Mouse (Mus musculus) intestine, embryonic 16.5 days (tissue): ENCODE results near the gene Enc1. TPM values are rescaled to one million over a fixed set of nuclear protein-coding genes. Genes with fewer than 3 reads are reported as not detected.

ENCODE experiments used
- ATAC-seq: fragments of 200-750 bp; cut with Nextera tagmentation; 2 replicates; pipeline ENCODE4 v1.8.0; 2017; ENCODE audit warnings: moderate TSS enrichment, moderate library complexity
- H3K27ac ChIP-seq: fragments of 300-500 bp; sonication (generic); 2 replicates; pipeline ENCODE4 v1.5.1; 2014; ENCODE audit warnings: mild to moderate bottlenecking, low read length
- H3K27me3 ChIP-seq: fragments of 300-500 bp; sonication (generic); replicated peaks from 2 replicates; pipeline ENCODE4 v1.6.1; 2014; ENCODE audit warnings: low read length, control low read depth, mixed read lengths; ENCODE audit not compliant: control insufficient read depth, insufficient read depth
- H3K36me3 ChIP-seq: fragments of 300-500 bp; sonication (generic); 2 replicates; pipeline ENCODE4 v1.6.1; 2014; ENCODE audit warnings: low read length, control low read depth; ENCODE audit not compliant: control insufficient read depth, insufficient read depth
- H3K4me1 ChIP-seq: fragments of 300-500 bp; sonication (generic); 2 replicates; pipeline ENCODE4 v1.6.1; 2014; ENCODE audit warnings: low read length, control low read depth, mixed read lengths; ENCODE audit not compliant: control insufficient read depth, insufficient read depth
- H3K4me2 ChIP-seq: fragments of 300-500 bp; sonication (generic); 2 replicates; pipeline ENCODE4 v1.6.1; 2014; ENCODE audit warnings: low read depth, low read length, control low read depth
- H3K4me3 ChIP-seq: fragments of 300-500 bp; sonication (generic); 2 replicates; pipeline ENCODE4 v1.5.1; 2014; ENCODE audit warnings: mild to moderate bottlenecking, low read length
- H3K9ac ChIP-seq: fragments of 300-500 bp; sonication (generic); 2 replicates; pipeline ENCODE4 v1.6.1; 2014; ENCODE audit warnings: low read depth, low read length
- H3K9me3 ChIP-seq: fragments of 300-500 bp; sonication (generic); 2 replicates; pipeline ENCODE4 v1.6.1; 2016; ENCODE audit warnings: low read length, control low read depth; ENCODE audit not compliant: control insufficient read depth
- WGBS: fragments of 180-500 bp; shearing (Covaris S2); extraction: QIAGEN DNeasy Blood & Tissue Kit; methylation state at CpG from one replicate; pipeline ENCODE4 v1.1.7; 2014; 5-methylcytosine and 5-hydroxymethylcytosine counted together
- polyA plus RNA-seq: library from polyadenylated mRNA; unstranded; fragments of >200 nt; fragmentation: Nextera tagmentation; extraction: Ambion mirVana; gene quantifications from 2 replicates; pipeline ENCODE4 v1.2.1, GENCODE M21; 2015

Gene Enc1
- 5.8 and 6.1 TPM in 2 replicates for polyA plus RNA-seq

GRCm38 (mm10) chr13:97240965-97241786 lies at the start of gene Enc1:
Gene Enc1 (plus strand): TSS chr13:97241105.
- ATAC-seq = peak; percentile 92
- Histone ChIP-seq H3K4me3 (peak within 1 kb of the TSS; percentile 94), H3K9me3 (no peaks in the 10 kb centered on the region), H3K27ac (peak within 1 kb of the TSS; percentile 98), H3K4me2 (peak within 1 kb of the TSS; percentile 92), H3K4me1 (peaks cover 36% of the 10 kb centered on the region), H3K9ac (peak within 1 kb of the TSS; percentile 96), H3K36me3 (peaks cover 8% of the 10 kb centered on the region; the same call in 1 of the 2 replicates), H3K27me3 (no peaks in the 10 kb centered on the region)
- under 1% methylated on average over 77 of the region's 89 CpGs for WGBS

- 89% methylated on average over 11 of the region's 11 CpGs for WGBS
- peaks cover 13% of the 10 kb centered on the region for H3K4me1 ChIP-seq
- H3K27ac ChIP-seq = no peak overlapping the region
- no peak overlapping the region for H3K4me2 ChIP-seq
- no peak overlapping the region for H3K9ac ChIP-seq
- ATAC-seq = no peak
- H3K27me3 ChIP-seq = no peaks in the 10 kb centered on the region
- H3K4me3 ChIP-seq = no peak overlapping the region
- no peaks in the 10 kb centered on the region for H3K36me3 ChIP-seq
- no peaks in the 10 kb centered on the region for H3K9me3 ChIP-seq
These were observed 48.3 kb upstream of the Enc1 start for GRCm38 (mm10) chr13:97192649-97193048.

- no peak for ATAC-seq
- no peak overlapping the region for H3K4me3 ChIP-seq
- H3K4me2 ChIP-seq = no peak overlapping the region
- H3K27ac ChIP-seq = no peak overlapping the region
- H3K27me3 ChIP-seq = no peaks in the 10 kb centered on the region
- H3K9me3 ChIP-seq = no peaks in the 10 kb centered on the region
- no peak overlapping the region for H3K9ac ChIP-seq
- no peaks in the 10 kb centered on the region for H3K36me3 ChIP-seq
- H3K4me1 ChIP-seq = peaks cover 13% of the 10 kb centered on the region
- 49% methylated on average over 7 of the region's 7 CpGs for WGBS
These were observed 47.5 kb upstream of the Enc1 start for GRCm38 (mm10) chr13:97193420-97193819.

- peak overlapping the region; percentile 6; the same call in 1 of the 2 replicates for H3K4me3 ChIP-seq
- H3K27ac ChIP-seq = no peak overlapping the region
- H3K9ac ChIP-seq = no peak overlapping the region
These were observed 44.5 kb upstream of the Enc1 start for GRCm38 (mm10) chr13:97196186-97196924.

GRCm38 (mm10) chr13:97196925-97197218 lies 44.0 kb upstream of the Enc1 start:
- Histone ChIP-seq H3K4me3 (peak overlapping the region; percentile 78), H3K9me3 (no peaks in the 10 kb centered on the region), H3K27me3 (no peaks in the 10 kb centered on the region), H3K4me1 (peaks cover 15% of the 10 kb centered on the region), H3K27ac (no peak overlapping the region), H3K9ac (no peak overlapping the region), H3K36me3 (no peaks in the 10 kb centered on the region), H3K4me2 (peak overlapping the region; percentile 73)
- ATAC-seq = no peak
- WGBS = 79% methylated on average over 2 of the region's 2 CpGs

More at GRCm38 (mm10) chr13:97196186-97196924, 44.5 kb upstream of the Enc1 start:
- no peaks in the 10 kb centered on the region for H3K9me3 ChIP-seq
- no peak for ATAC-seq
- peaks cover 15% of the 10 kb centered on the region for H3K4me1 ChIP-seq
- H3K4me2 ChIP-seq = peak overlapping the region; percentile 73
- whole genome bisulfite sequencing = 75% methylated on average over 12 of the region's 12 CpGs
- no peaks in the 10 kb centered on the region for H3K36me3 ChIP-seq
- H3K27me3 ChIP-seq = no peaks in the 10 kb centered on the region

- H3K4me3 ChIP-seq = peak within 1 kb of the TSS; percentile 78
- peaks cover 15% of the 10 kb centered on the region for H3K4me1 ChIP-seq
- H3K9me3 ChIP-seq = no peaks in the 10 kb centered on the region
- WGBS = under 1% methylated on average over 45 of the region's 45 CpGs
- ATAC-seq = peak; percentile 97
- no peaks in the 10 kb centered on the region for H3K27me3 ChIP-seq
- H3K4me2 ChIP-seq = peak within 1 kb of the TSS; percentile 73
- peak within 1 kb of the TSS; percentile 85 for H3K9ac ChIP-seq
- H3K27ac ChIP-seq = peak within 1 kb of the TSS; percentile 91
- no peaks in the 10 kb centered on the region for H3K36me3 ChIP-seq
These were observed 42.9 kb upstream of the Enc1 start, which contains the start of gene Hexb for GRCm38 (mm10) chr13:97197932-97198562. Gene Hexb (minus strand): TSS chr13:97198357.

DNA sequence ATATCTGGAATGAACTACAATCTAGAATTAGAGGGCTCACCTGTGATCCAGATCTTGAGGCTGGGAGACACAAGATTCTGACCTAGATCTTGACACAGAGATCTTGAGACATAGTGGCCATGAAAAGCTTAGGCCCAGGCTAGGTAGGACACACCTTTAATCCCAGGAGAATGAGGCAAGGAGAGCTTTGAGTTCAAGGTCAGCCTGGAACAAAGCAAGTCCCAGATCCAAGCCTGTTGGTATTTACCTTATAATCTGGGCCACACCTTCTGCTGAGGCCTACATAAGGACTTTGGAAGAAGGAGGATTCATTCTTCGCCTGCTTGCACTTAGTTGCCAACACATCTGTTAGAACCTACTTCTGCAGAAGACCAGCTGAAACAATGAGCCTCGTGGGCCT lies 41.8 kb upstream of the Enc1 start:
- H3K9me3 ChIP-seq = no peaks in the 10 kb centered on the region
- peaks cover 15% of the 10 kb centered on the region for H3K4me1 ChIP-seq
- ATAC-seq = no peak
- no peak overlapping the region for H3K9ac ChIP-seq
- H3K27me3 ChIP-seq = no peaks in the 10 kb centered on the region
- 62% methylated on average over 2 of the region's 2 CpGs for WGBS
- no peak overlapping the region for H3K27ac ChIP-seq
- H3K36me3 ChIP-seq = no peaks in the 10 kb centered on the region
- no peak overlapping the region for H3K4me3 ChIP-seq
- H3K4me2 ChIP-seq = no peak overlapping the region

DNA sequence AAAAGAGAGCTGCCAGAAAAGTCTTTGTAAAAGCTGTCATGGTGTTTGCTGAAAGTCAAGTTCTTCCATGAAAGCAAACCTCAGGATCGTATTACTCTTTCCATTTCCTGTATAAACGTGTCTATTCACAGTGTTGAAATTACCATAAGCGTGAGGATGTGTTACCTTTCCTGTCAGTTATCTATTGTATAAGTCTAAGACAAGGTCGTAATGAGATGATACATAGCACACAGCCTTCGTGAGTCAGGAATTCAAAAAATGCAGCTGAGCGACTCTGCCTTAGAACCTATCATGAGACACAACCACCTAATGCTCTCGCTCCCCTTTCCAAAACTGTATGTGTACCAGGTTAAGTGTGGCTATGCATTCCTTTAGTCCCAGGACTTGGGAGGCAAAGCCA lies 39.8 kb upstream of the Enc1 start:
- H3K4me3 ChIP-seq = no peak overlapping the region
- H3K4me1 ChIP-seq = peaks cover 18% of the 10 kb centered on the region
- H3K27ac ChIP-seq = no peak overlapping the region
- H3K27me3 ChIP-seq = no peaks in the 10 kb centered on the region
- H3K9ac ChIP-seq = no peak overlapping the region
- WGBS = 48% methylated on average over 7 of the region's 7 CpGs
- no peak overlapping the region for H3K4me2 ChIP-seq
- H3K9me3 ChIP-seq = no peaks in the 10 kb centered on the region
- no peaks in the 10 kb centered on the region for H3K36me3 ChIP-seq
- no peak for ATAC-seq

DNA sequence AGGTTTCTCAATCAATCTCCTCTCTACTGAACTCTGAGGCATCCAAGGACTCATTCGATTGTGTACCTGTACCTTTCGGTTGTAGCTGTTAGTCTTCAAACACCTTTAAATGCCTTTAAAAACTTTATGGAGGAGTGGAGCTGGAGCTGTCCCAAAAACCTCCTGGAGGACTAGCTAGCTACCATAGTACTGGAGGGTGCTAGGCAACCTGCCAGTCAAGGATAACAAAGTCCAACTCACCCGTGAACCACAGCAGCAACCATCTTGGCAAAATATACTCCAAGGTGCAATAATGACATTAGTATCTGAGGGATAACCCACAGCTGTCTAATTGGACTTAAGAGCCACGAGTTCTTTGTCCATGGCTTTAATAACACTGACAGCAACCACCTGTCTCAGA lies 39.0 kb upstream of the Enc1 start:
- peaks cover 11% of the 10 kb centered on the region for H3K4me1 ChIP-seq
- no peak overlapping the region for H3K27ac ChIP-seq
- H3K4me2 ChIP-seq = no peak overlapping the region
- no peak overlapping the region for H3K4me3 ChIP-seq
- H3K9ac ChIP-seq = no peak overlapping the region
- no peaks in the 10 kb centered on the region for H3K27me3 ChIP-seq
- WGBS = 70% methylated on average over 4 of the region's 4 CpGs
- H3K36me3 ChIP-seq = no peaks in the 10 kb centered on the region
- H3K9me3 ChIP-seq = no peaks in the 10 kb centered on the region
- no peak for ATAC-seq
